Mouse (Mus musculus) heart, embryonic 10.5 days (tissue): ENCODE measurements around the gene Cby3. TPM values are rescaled to one million over a fixed set of nuclear protein-coding genes. Genes with fewer than 3 reads are reported as not detected.
"Not testable (repeated sequence)": the region's sequence is repeated elsewhere in the genome, so short reads cannot be mapped to it uniquely, and the experiment has no call there.

ENCODE experiments used
- DNase-seq: peaks from one replicate; pipeline ENCODE4 v3.0.0-alpha.2; 2017; ENCODE audit warnings: low spot score
- H3K27ac ChIP-seq: fragments of 300-500 bp; sonication (generic); 2 replicates; pipeline ENCODE4 v1.5.1; 2016; ENCODE audit warnings: mild to moderate bottlenecking
- H3K27me3 ChIP-seq: fragments of 300-500 bp; sonication (generic); 2 replicates; pipeline ENCODE4 v1.6.1; 2016; ENCODE audit warnings: mild to moderate bottlenecking; ENCODE audit not compliant: poor library complexity, insufficient read depth, severe bottlenecking
- H3K36me3 ChIP-seq: fragments of 300-500 bp; sonication (generic); 2 replicates; pipeline ENCODE4 v1.6.1; 2016; ENCODE audit warnings: mild to moderate bottlenecking, moderate library complexity
- H3K4me1 ChIP-seq: fragments of 300-500 bp; sonication (generic); 2 replicates; pipeline ENCODE4 v1.6.1; 2016; ENCODE audit warnings: mild to moderate bottlenecking
- H3K4me3 ChIP-seq: fragments of 300-500 bp; sonication (generic); 2 replicates; pipeline ENCODE4 v1.5.1; 2016; ENCODE audit warnings: mild to moderate bottlenecking, moderate library complexity
- H3K9me3 ChIP-seq: fragments of 300-500 bp; sonication (generic); 2 replicates; pipeline ENCODE4 v1.6.1; 2016; ENCODE audit warnings: mild to moderate bottlenecking, moderate library complexity
- WGBS: fragments of 180-500 bp; shearing (Covaris S2); methylation state at CpG from one replicate; pipeline ENCODE4 v1.1.7; 2016; 5-methylcytosine and 5-hydroxymethylcytosine counted together
- polyA plus RNA-seq: library from polyadenylated mRNA; unstranded; fragments of >200 nt; fragmentation: Nextera tagmentation; extraction: Ambion mirVana; gene quantifications from 2 replicates; pipeline ENCODE4 v1.2.1, GENCODE M21; 2016

Cby3 gene
- polyA plus RNA-seq, result 0.39 TPM in 1 of 2 replicates, not detected in the other

DNA sequence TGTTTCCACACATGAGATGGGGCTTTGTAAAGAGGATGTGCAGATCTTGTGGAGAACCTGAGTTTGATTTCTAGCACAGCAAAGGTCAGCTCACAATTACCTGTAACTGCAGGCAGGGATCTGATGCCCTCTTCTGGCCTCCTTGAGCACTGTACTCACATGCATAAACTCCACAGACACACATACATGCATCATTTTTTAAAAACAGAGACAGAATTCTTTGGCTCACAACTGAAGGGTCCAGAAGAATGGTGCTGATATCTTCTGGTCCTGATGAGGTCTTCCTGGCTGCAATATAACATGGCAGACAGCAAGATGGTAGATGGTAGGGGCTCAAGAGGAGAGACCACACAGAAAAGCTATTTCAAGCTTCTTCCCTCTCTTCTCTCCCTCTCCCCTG is at the start of gene Cby3:
Gene Cby3, plus strand, starts transcription at position 301 of the 400 bp plus-strand sequence.
- H3K4me3 ChIP-seq, result no peak within 1 kb of the TSS
- H3K9me3 ChIP-seq, result no peaks in the 10 kb centered on the region
- 0 out of 2 replicates have a peak, but pooled peaks cover 4% of the 10 kb centered on the region for H3K4me1 ChIP-seq
- H3K27me3 ChIP-seq, result peaks cover 19% of the 10 kb centered on the region; the same call in 1 of the 2 replicates
- no peak for DNase-seq
- no peaks in the 10 kb centered on the region for H3K36me3 ChIP-seq
- no peak within 1 kb of the TSS for H3K27ac ChIP-seq

- DNase-seq, result no peak
- Histone ChIP-seq H3K4me1 (no peaks in the 10 kb centered on the region), H3K9me3 (no peaks in the 10 kb centered on the region), H3K27ac (no peak overlapping the region), H3K36me3 (peaks cover 43% of the 10 kb centered on the region), H3K27me3 (no peaks in the 10 kb centered on the region), H3K4me3 (no peak overlapping the region)
- WGBS, result 82% methylated on average over 2 of the region's 2 CpGs
Measured at GRCm38 (mm10) chr11:50312803-50313202, 41.5 kb upstream of the Cby3 start.

- not testable (repeated sequence) for H3K27me3 ChIP-seq, H3K9me3 ChIP-seq, H3K4me3 ChIP-seq, DNase-seq, H3K27ac ChIP-seq
- Histone ChIP-seq H3K4me1 (peaks cover 23% of the 10 kb centered on the region), H3K36me3 (peaks cover 19% of the 10 kb centered on the region)
- 92% methylated on average over 4 of the region's 4 CpGs for WGBS
Measured at GRCm38 (mm10) chr11:50319343-50319742, 34.9 kb upstream of the Cby3 start.

DNA sequence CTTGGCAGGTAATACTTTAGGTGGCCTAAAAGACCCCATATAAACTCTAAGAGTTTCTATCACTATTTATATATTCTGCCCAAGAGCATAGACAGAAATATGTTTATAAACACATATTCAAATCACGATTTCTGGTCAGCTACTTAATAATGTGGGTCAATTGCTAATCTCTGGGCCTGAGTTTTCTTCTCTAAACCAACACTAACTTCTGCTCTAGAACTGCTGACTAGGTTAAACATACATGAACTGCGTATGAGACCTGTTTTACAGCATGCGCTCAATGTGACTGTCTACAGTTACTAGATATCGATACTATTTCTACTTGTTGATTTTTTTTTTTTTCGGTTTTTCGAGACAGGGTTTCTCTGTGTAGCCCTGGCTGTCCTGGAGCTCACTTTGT is 33.0 kb upstream of the Cby3 start:
- H3K36me3 ChIP-seq, result peaks cover 19% of the 10 kb centered on the region
- peaks cover 23% of the 10 kb centered on the region for H3K4me1 ChIP-seq
- H3K4me3 ChIP-seq, result no peak overlapping the region
- H3K27me3 ChIP-seq, result no peaks in the 10 kb centered on the region
- DNase-seq, result no peak
- H3K9me3 ChIP-seq, result no peaks in the 10 kb centered on the region
- no peak overlapping the region for H3K27ac ChIP-seq
- 95% methylated on average over 6 of the region's 6 CpGs for WGBS

GRCm38 (mm10) chr11:50322345-50322744 is 31.9 kb upstream of the Cby3 start:
- peaks cover 27% of the 10 kb centered on the region for H3K4me1 ChIP-seq
- H3K4me3 ChIP-seq, result peak overlapping the region; percentile 18; the same call in 1 of the 2 replicates
- H3K27me3 ChIP-seq, result no peaks in the 10 kb centered on the region
- peaks cover 19% of the 10 kb centered on the region for H3K36me3 ChIP-seq
- no peak overlapping the region for H3K27ac ChIP-seq
- DNase-seq, result no peak
- no peaks in the 10 kb centered on the region for H3K9me3 ChIP-seq

DNA sequence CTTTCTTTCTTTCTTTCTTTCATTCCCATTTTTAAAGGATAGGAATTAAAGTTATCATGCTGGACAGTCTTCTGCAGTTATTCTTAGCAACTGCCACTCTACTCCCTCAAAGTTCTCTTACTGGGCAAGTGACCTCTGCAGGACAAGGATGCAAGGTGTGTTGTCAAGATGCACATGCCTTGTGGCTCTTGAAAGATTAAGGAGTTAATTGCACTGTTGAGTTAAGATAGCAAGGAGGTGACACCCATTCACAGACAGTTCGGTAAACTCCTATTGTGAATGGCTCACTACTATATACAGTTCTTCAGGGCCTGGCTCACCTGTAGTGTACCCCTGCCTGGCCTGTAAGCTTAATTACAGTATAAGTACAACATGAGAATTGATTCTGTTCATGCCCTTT is 30.4 kb upstream of the Cby3 start:
- 11% methylated on average over 1 of the region's 1 CpGs for WGBS
- H3K9me3 ChIP-seq, result no peaks in the 10 kb centered on the region
- peaks cover 27% of the 10 kb centered on the region for H3K4me1 ChIP-seq
- no peak for DNase-seq
- peak overlapping the region; percentile 99; the same call in 1 of the 2 replicates for H3K27ac ChIP-seq
- peak overlapping the region; percentile 91 for H3K4me3 ChIP-seq
- no peaks in the 10 kb centered on the region for H3K27me3 ChIP-seq
- peaks cover 18% of the 10 kb centered on the region for H3K36me3 ChIP-seq

DNA sequence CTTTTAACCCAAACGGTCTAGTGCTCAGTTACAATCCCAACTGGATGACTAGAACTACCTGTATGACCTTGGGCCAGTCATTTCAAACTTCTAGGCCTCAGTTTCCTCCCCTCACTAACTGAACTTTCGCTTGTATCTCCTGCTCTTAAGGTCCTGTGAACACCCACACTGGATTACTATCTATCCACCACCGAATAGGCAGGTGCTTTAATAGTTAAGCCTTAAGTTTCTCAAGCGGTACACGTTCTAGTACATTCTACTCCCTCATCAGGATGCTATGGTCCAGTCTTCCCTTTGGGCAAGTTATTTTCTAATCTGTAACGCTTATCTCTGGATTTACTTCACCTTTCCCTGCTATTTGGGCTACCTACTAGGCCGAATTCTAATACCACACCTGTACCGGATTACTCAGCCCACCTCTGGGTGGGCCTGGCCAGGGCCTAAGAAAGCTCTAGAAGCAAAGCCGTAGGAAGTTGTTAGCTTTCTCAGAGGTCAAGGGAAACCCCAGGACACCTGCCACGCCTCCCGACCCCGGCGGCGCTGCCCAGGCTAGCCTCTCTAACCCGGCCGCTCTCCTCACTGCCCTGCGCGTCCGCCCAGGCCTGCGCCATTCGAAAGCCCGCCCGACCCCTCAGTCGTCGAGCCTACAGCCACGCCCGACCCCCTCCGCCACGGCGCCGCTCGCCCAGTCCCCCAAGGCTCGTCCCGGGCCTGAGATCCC is 29.4 kb upstream of the Cby3 start:
- peak overlapping the region; percentile 91 for H3K4me3 ChIP-seq
- DNase-seq, result no peak
- no peaks in the 10 kb centered on the region for H3K27me3 ChIP-seq
- 1% methylated on average over 34 of the region's 34 CpGs for WGBS
- no peaks in the 10 kb centered on the region for H3K9me3 ChIP-seq
- peak overlapping the region; percentile 99 for H3K27ac ChIP-seq
- peaks cover 8% of the 10 kb centered on the region for H3K36me3 ChIP-seq
- H3K4me1 ChIP-seq, result peaks cover 27% of the 10 kb centered on the region

DNA sequence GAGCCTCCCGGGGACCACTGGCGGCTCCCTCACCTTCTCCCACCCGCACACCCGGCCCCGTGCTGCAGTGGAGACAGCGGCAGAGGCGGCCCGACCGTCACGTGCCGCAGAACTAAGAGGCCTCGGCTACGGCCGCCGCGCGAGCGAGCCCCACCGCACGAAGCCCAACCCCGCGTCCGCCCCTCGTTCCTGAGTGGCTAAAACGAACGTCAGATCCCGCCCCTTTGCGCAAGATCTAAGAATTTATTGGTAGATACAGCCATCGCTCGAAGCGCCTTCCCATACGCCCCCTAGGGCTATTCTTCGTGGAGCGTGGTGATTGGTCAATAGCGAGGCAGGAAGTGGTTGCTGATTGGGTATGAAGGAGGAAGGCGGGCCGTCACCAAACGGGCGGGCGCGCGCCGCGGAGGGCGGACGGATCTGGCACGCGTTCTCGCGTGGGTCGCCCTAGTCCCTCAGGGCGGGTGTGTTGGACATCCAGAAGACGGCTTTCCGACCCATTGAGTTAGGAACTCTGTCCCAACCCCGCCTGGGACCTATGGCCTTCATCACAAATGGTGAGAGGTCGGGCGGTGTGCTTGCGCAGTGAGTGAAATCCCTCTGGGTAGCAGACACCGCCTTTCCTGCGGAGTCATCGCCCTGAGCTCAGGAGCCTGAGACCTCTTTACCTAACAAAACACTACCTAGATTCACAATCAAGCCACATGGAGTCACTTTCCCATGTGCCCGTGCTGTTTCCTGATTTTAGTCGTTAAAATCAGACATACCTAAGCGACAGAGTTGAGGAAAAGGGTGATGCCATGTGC is 28.6 kb upstream of the Cby3 start, which contains the start of gene Canx:
Gene Canx, minus strand, starts transcription at position 178 of the 806 bp plus-strand sequence.
- H3K27ac ChIP-seq, result peak within 1 kb of the TSS; percentile 99
- WGBS, result under 1% methylated on average over 64 of the region's 64 CpGs
- H3K36me3 ChIP-seq, result peaks cover 5% of the 10 kb centered on the region; the same call in 1 of the 2 replicates
- H3K4me1 ChIP-seq, result peaks cover 27% of the 10 kb centered on the region
- no peaks in the 10 kb centered on the region for H3K9me3 ChIP-seq
- H3K4me3 ChIP-seq, result peak within 1 kb of the TSS; percentile 91
- no peaks in the 10 kb centered on the region for H3K27me3 ChIP-seq
- peak; percentile 100 for DNase-seq

DNA sequence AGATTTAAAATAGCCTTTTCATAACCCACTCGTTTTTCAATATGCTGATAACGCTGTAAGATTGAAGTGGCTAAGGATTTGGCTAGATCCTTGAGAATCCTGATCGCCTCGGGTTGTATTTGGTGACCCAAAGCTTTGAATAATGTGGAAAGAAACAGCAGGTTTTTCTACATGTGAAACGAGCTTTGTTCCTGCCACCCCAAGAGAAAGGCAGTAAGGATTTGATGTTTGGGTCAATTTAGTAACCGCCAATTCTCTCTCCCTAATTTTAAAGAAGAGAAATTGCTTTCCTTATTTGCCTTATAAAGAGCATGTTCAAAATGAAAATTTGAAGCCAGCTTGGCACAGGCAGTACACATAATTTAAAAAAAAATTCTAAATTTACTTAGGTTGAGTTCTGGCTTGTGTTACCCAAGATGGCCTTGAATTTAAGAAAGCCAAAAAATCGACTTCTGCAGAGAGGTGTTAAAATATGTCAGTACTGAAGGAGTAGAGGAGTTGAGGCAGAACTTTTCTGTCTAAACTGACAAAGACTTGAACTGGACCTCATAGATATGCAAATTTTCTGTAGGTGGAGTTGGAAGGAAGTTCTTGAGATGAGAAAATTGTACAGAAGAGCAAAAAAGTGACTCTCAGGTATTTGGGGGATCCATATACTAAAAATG is 27.8 kb upstream of the Cby3 start:
- Histone ChIP-seq H3K27ac (peak overlapping the region; percentile 99), H3K9me3 (no peaks in the 10 kb centered on the region), H3K36me3 (peaks cover 5% of the 10 kb centered on the region; the same call in 1 of the 2 replicates), H3K27me3 (no peaks in the 10 kb centered on the region), H3K4me1 (peaks cover 27% of the 10 kb centered on the region), H3K4me3 (peak overlapping the region; percentile 91)
- no peak for DNase-seq
- 8% methylated on average over 7 of the region's 7 CpGs for WGBS

- Histone ChIP-seq H3K27ac (no peak overlapping the region), H3K4me1 (peaks cover 14% of the 10 kb centered on the region; the same call in 1 of the 2 replicates), H3K9me3 (no peaks in the 10 kb centered on the region), H3K36me3 (peaks cover 5% of the 10 kb centered on the region; the same call in 1 of the 2 replicates), H3K4me3 (no peak overlapping the region), H3K27me3 (no peaks in the 10 kb centered on the region)
- 80% methylated on average over 3 of the region's 3 CpGs for WGBS
- no peak for DNase-seq
Measured at GRCm38 (mm10) chr11:50328075-50328625, 26.1 kb upstream of the Cby3 start.

DNA sequence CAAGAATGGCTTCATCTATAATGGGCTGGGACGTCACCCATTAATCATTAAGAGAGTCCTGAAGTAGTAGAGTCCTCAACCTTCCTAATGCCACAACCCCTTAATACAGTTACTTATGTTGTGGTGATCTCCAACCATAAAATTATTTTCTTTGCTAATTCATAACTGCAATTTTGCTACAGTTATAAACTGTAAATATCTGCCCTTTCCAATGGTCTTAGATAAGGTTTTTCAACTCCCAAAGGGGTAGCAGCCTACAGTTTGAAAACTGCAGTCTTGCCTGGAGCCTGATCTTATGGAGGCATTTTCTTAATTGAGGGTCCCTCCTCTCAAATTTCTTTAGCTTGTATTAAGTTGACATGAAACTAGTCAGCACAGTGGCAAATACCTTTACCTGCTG is 24.9 kb upstream of the Cby3 start:
- 88% methylated on average over 1 of the region's 1 CpGs for WGBS

DNA sequence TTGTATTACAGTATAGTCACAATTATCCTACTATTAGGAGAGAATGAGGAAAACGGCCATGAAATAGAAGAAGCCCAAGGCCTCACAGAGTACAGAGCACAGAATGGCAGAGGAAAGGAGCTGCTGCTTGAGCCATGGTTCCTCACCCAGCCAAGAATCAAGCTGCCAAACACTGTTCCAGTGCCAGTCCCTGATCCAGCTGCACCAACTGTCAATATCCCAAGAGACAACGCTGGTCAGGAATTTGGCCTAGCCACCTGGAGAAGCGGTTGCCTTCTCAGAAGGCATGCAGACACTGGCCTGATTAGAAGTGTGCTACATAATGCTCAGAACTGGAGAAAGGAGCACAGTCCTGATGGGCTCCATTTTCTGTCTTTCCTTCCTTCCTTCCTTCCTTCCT is 21.1 kb upstream of the Cby3 start:
- WGBS, result 77% methylated on average over 3 of the region's 3 CpGs
- no peak overlapping the region for H3K27ac ChIP-seq
- no peak for DNase-seq

More for the DNA sequence above, 24.9 kb upstream of the Cby3 start:
- H3K9me3 ChIP-seq, result no peaks in the 10 kb centered on the region
- DNase-seq, result no peak
- H3K36me3 ChIP-seq, result peaks cover 5% of the 10 kb centered on the region; the same call in 1 of the 2 replicates
- 0 out of 2 replicates have a peak, but pooled peaks cover 4% of the 10 kb centered on the region for H3K4me1 ChIP-seq
- H3K4me3 ChIP-seq, result no peak overlapping the region
- H3K27me3 ChIP-seq, result no peaks in the 10 kb centered on the region
- H3K27ac ChIP-seq, result no peak overlapping the region

More for the DNA sequence above, 21.1 kb upstream of the Cby3 start:
- no peaks in the 10 kb centered on the region for H3K9me3 ChIP-seq
- no peaks in the 10 kb centered on the region for H3K27me3 ChIP-seq
- H3K36me3 ChIP-seq, result peaks cover 3% of the 10 kb centered on the region; the same call in 1 of the 2 replicates
- no peak overlapping the region for H3K4me3 ChIP-seq
- H3K4me1 ChIP-seq, result no peaks in the 10 kb centered on the region
